Mouse (Mus musculus) myocyte (in vitro differentiated cells): ENCODE measurements around the gene Cenpm.

Source experiments
- CEBPB ChIP-seq: IDR thresholded peaks from 2 replicates; pipeline ENCODE4 v1.6.1; 2011; ENCODE audit warnings: mild to moderate bottlenecking, moderate library complexity; ENCODE audit not compliant: poor library complexity, insufficient read depth, severe bottlenecking
- E2F4 ChIP-seq: IDR thresholded peaks from one replicate; pipeline ENCODE4 v1.6.1; 2011; ENCODE audit warnings: mild to moderate bottlenecking, control low read depth, moderate library complexity; ENCODE audit not compliant: insufficient read depth
- MYOD1 ChIP-seq, 3 experiments: IDR thresholded peaks; one replicate each; pipeline ENCODE4 v1.6.1; 2011; ENCODE audit warnings: control low read depth in 2 of 3, low read depth in 2 of 3, mild to moderate bottlenecking in 2 of 3, moderate library complexity in 1 of 3; ENCODE audit not compliant: insufficient read length in 2 of 3, control insufficient read depth in 1 of 3
- MYOG ChIP-seq, 3 experiments: IDR thresholded peaks; one replicate each; pipeline ENCODE4 v1.6.1; 2011; ENCODE audit warnings: control low read depth in 2 of 3, low read depth in 2 of 3, mild to moderate bottlenecking in 2 of 3; ENCODE audit not compliant: insufficient read length in 2 of 3, control insufficient read depth in 1 of 3, insufficient read depth in 1 of 3
- POLR2A ChIP-seq: IDR thresholded peaks from one replicate; pipeline ENCODE4 v1.6.1; 2011; ENCODE audit warnings: low read depth, mild to moderate bottlenecking, control low read depth, moderate library complexity; ENCODE audit not compliant: insufficient read length
- POLR2AphosphoS2 ChIP-seq: IDR thresholded peaks from one replicate; pipeline ENCODE4 v1.6.1; 2011; ENCODE audit warnings: low read depth, control low read depth; ENCODE audit not compliant: insufficient read length
- USF1 ChIP-seq: IDR thresholded peaks from one replicate; pipeline ENCODE4 v1.6.1; 2011; ENCODE audit warnings: low read depth, mild to moderate bottlenecking, control low read depth, moderate library complexity

GRCm38 (mm10) chr15:82293271-82293711, 48.7 kb upstream of the Cenpm start:
- TF ChIP-seq MYOD1 (IDR thresholded peaks at IDR 0.05; ENCODE audit: control insufficient read depth in 1 of 3, insufficient read length in 2 of 3, low read depth in 2 of 3), result no peak
- no peak for TF ChIP-seq POLR2A
- no peak for TF ChIP-seq E2F4
- TF ChIP-seq POLR2AphosphoS2, result no peak
- TF ChIP-seq CEBPB, result no peak
- no peak for TF ChIP-seq USF1
- no peak for TF ChIP-seq MYOG (IDR thresholded peaks at IDR 0.05; ENCODE audit: control insufficient read depth in 1 of 3, insufficient read depth in 1 of 3, insufficient read length in 2 of 3, low read depth in 2 of 3)
